Mouse (Mus musculus) kidney, postnatal 0 days (tissue): ENCODE measurements at regions not wholly inside any gene's neighbourhood (a gene's known extent, or its start where the extent isn't known, plus 50 kb on each side); places are given as distances from the start of the nearest gene placed in this dataset.

ENCODE experiments used
- ATAC-seq: fragments of 200-750 bp; cut with Nextera tagmentation; replicated peaks from 2 replicates; pipeline ENCODE4 v1.8.0; 2017; ENCODE audit warnings: low read depth, moderate number of reproducible peaks, moderate TSS enrichment, moderate library complexity; ENCODE audit not compliant: low FRiP score
- DNase-seq: peaks from one replicate; pipeline ENCODE4 v3.0.0-alpha.2; 2016; ENCODE audit warnings: low spot score
- H3K27ac ChIP-seq: fragments of 300-500 bp; sonication (generic); 2 replicates; pipeline ENCODE4 v1.5.1; 2014; ENCODE audit warnings: mild to moderate bottlenecking
- H3K27me3 ChIP-seq: fragments of 300-500 bp; sonication (generic); 2 replicates; pipeline ENCODE4 v1.6.1; 2014; ENCODE audit warnings: low read length, mixed read lengths; ENCODE audit not compliant: insufficient read depth
- H3K36me3 ChIP-seq: fragments of 300-500 bp; sonication (generic); 2 replicates; pipeline ENCODE4 v1.6.1; 2014; ENCODE audit warnings: low read length, mixed read lengths; ENCODE audit not compliant: insufficient read depth
- H3K4me1 ChIP-seq: fragments of 300-500 bp; sonication (generic); replicated peaks from 2 replicates; pipeline ENCODE4 v1.6.1; 2014; ENCODE audit warnings: antibody characterized with exemption, low read length, mixed read lengths; ENCODE audit not compliant: insufficient read depth
- H3K4me2 ChIP-seq: fragments of 300-500 bp; sonication (generic); 2 replicates; pipeline ENCODE4 v1.6.1; 2014; ENCODE audit warnings: mild to moderate bottlenecking, low read length, moderate library complexity, mixed read lengths
- H3K4me3 ChIP-seq: fragments of 300-500 bp; sonication (generic); replicated peaks from 2 replicates; pipeline ENCODE4 v1.5.1; 2014; ENCODE audit warnings: low read depth, low read length
- H3K9ac ChIP-seq: fragments of 300-500 bp; sonication (generic); 2 replicates; pipeline ENCODE4 v1.6.1; 2014; ENCODE audit warnings: low read depth, low read length
- H3K9me3 ChIP-seq: fragments of 300-500 bp; sonication (generic); replicated peaks from 2 replicates; pipeline ENCODE4 v1.6.1; 2016; ENCODE audit warnings: low read length, inconsistent platforms, mixed read lengths
- CTCF ChIP-seq: IDR thresholded peaks from 2 replicates; pipeline ENCODE4 v1.5.1; 2016; ENCODE audit warnings: antibody characterized with exemption, low read depth, mild to moderate bottlenecking, moderate library complexity
- WGBS: fragments of 180-500 bp; shearing (Covaris S2); extraction: QIAGEN DNeasy Blood & Tissue Kit; methylation state at CpG from one replicate; pipeline ENCODE4 v1.1.7; 2014; 5-methylcytosine and 5-hydroxymethylcytosine counted together

DNA sequence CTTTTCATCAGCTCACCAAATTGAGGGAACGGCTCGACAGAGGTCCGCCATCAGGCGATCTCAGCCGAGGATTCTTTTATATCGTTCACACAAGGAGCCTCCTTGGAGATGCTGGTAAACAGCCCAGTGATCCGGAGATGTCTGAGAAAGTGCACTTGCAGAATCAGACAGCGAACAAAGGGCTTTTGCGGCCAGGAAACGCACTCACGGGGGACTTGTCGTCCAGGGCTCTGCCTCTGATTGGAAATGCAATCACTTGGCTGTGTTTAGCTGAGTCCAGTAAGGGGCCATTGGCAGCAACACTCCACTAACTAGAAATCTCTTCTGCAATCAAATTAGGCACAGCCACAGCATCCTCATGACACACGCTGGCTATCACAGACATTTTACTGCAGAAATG, 232.3 kb upstream of the Mphosph6 start:
- WGBS, result 59% methylated on average over 13 of the region's 13 CpGs
- ATAC-seq, result no peak
- no peak for TF ChIP-seq CTCF
- H3K4me3 ChIP-seq, result no peak overlapping the region
- no peak overlapping the region for H3K9ac ChIP-seq
- H3K27me3 ChIP-seq, result no peaks in the 10 kb centered on the region
- no peaks in the 10 kb centered on the region for H3K4me1 ChIP-seq
- H3K36me3 ChIP-seq, result no peaks in the 10 kb centered on the region
- no peaks in the 10 kb centered on the region for H3K9me3 ChIP-seq
- DNase-seq, result no peak
- H3K27ac ChIP-seq, result no peak overlapping the region
- H3K4me2 ChIP-seq, result no peak overlapping the region

- H3K4me1 ChIP-seq, result no peaks in the 10 kb centered on the region
- 49% methylated on average over 6 of the region's 6 CpGs for WGBS
- no peaks in the 10 kb centered on the region for H3K27me3 ChIP-seq
- no peak overlapping the region for H3K27ac ChIP-seq
- no peak overlapping the region for H3K4me2 ChIP-seq
- H3K9ac ChIP-seq, result no peak overlapping the region
- no peaks in the 10 kb centered on the region for H3K9me3 ChIP-seq
- H3K36me3 ChIP-seq, result no peaks in the 10 kb centered on the region
- ATAC-seq (no peak), DNase-seq (no peak)
- no peak for TF ChIP-seq CTCF
- H3K4me3 ChIP-seq, result no peak overlapping the region
These were observed 229.7 kb upstream of the Mphosph6 start for GRCm38 (mm10) chr8:118031406-118031805.

DNA sequence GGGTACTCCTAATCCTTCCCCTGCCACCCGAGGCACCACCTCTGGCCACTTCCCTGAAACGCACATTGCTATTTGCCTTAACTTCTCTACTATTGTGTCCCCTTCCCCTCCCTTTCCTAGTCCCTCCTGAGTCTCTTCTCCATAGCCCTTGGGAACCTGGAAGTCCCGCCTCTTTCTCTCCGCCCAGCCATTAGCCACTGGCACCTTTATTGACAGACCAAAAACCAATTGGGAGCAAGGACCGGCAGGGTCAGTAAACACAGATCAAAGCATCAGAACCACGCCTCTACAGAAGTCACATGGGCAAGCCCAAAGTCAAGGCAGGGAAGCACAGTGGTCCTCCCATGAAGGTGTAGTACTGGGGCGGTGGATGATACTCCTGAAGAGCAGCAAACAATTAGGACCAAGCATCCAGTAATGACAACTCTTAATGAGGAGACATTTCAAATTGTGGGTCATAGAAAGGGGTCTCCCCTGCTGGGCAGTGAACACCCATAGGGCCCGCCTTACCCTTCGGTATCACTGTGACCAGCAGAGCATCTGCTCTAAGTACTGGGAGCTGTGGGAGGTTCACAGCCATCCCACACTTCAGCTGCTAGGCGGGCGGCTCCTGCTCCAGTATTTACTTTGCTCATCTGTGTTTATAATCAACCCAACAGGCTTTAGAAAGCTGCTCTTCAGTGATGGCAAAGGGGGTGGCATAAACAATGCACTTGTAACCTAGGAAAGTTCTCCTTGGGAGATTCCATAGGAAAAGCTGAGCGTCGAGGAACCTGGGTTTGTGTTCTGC, 226.5 kb upstream of the Mphosph6 start:
- WGBS, result 83% methylated on average over 13 of the region's 13 CpGs

GRCm38 (mm10) chr8:118023451-118023850, 221.7 kb upstream of the Mphosph6 start:
- WGBS, result 93% methylated on average over 1 of the region's 1 CpGs
- ATAC-seq, result no peak
- no peak for TF ChIP-seq CTCF

More for the DNA sequence above, 226.5 kb upstream of the Mphosph6 start:
- DNase-seq (no peak), ATAC-seq (no peak)
- Histone ChIP-seq H3K36me3 (no peaks in the 10 kb centered on the region), H3K4me2 (no peak overlapping the region), H3K4me1 (no peaks in the 10 kb centered on the region), H3K4me3 (no peak overlapping the region), H3K9me3 (no peaks in the 10 kb centered on the region), H3K27me3 (no peaks in the 10 kb centered on the region), H3K9ac (no peak overlapping the region), H3K27ac (no peak overlapping the region)
- no peak for TF ChIP-seq CTCF

GRCm38 (mm10) chr8:118021978-118022377, 220.2 kb upstream of the Mphosph6 start:
- WGBS, result 65% methylated on average over 3 of the region's 3 CpGs
- Histone ChIP-seq H3K4me1 (no peaks in the 10 kb centered on the region), H3K27ac (no peak overlapping the region), H3K9me3 (no peaks in the 10 kb centered on the region), H3K9ac (no peak overlapping the region), H3K4me2 (no peak overlapping the region), H3K4me3 (no peak overlapping the region), H3K36me3 (no peaks in the 10 kb centered on the region), H3K27me3 (no peaks in the 10 kb centered on the region)
- DNase-seq (no peak), ATAC-seq (no peak)
- no peak for TF ChIP-seq CTCF

More at GRCm38 (mm10) chr8:118023451-118023850, 221.7 kb upstream of the Mphosph6 start:
- Histone ChIP-seq H3K27me3 (no peaks in the 10 kb centered on the region), H3K36me3 (no peaks in the 10 kb centered on the region), H3K4me3 (no peak overlapping the region), H3K9ac (no peak overlapping the region), H3K4me2 (no peak overlapping the region), H3K27ac (no peak overlapping the region), H3K4me1 (no peaks in the 10 kb centered on the region), H3K9me3 (no peaks in the 10 kb centered on the region)
- no peak for DNase-seq

GRCm38 (mm10) chr8:118017261-118017660, 215.5 kb upstream of the Mphosph6 start:
- no peak overlapping the region for H3K9ac ChIP-seq
- no peaks in the 10 kb centered on the region for H3K4me1 ChIP-seq
- no peaks in the 10 kb centered on the region for H3K36me3 ChIP-seq
- H3K27me3 ChIP-seq, result no peaks in the 10 kb centered on the region
- WGBS, result 26% methylated on average over 6 of the region's 6 CpGs
- no peak for TF ChIP-seq CTCF
- H3K4me2 ChIP-seq, result no peak overlapping the region
- no peaks in the 10 kb centered on the region for H3K9me3 ChIP-seq
- H3K27ac ChIP-seq, result no peak overlapping the region
- no peak for ATAC-seq
- DNase-seq, result peak; percentile 28
- H3K4me3 ChIP-seq, result no peak overlapping the region
